Mouse (Mus musculus) embryo, embryonic 11.5 days (tissue): Measurements from ENCODE around the gene Slc4a4.

Experiments used
- DNase-seq: peaks from one replicate; pipeline ENCODE4 v3.0.0-alpha.2; 2012; ENCODE audit warnings: low read depth, low spot score

The Slc4a4 gene

DNA sequence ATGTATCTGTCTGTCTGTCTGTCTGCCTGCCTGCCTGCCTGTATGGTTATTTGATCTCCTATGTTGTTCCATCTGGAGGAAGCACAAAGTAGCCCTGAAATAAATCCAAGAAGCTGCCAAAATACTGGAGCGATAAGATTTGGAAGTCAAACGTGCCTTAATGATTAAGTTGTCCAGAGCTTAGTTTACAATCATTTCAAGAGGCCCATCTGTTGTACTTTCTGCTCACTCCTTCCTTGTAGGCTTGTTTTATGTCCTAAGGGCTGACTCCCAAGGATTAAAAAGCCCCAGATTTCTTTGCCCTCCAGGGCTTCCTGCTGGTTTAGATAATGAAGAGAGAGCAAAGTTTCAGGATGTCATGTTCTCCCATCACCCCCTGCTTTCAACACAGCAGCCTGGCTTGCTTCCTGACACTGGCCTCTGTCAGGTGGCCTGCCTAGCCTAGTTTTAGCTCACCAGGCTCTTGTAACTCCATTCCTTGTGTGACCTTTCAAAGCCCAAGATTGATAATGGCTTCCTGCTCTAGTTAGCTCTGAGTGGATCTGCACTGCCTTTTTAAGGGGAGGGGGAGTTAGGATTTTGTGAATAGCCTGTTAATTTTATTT lies 262.9 kb downstream of the Slc4a4 start:
- DNase-seq, result no peak

DNA sequence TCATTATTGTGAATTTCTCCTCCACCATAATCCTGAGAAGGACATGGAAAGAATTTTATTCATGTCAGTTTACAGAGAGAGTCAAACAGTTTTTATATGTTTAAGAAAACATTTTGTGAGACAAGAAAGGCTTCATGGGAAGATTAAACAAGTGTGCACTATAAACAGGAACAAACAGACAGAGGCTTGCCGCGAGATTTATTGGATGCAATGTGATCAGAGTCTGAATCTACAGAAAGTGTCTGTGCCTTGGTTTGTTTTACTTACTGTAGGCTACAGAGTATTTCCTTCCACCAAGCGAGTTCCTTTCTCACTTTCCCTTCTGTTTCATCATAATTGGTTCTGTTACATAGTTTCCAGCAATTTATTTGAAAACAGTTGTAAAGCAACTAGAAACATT lies 264.5 kb downstream of the Slc4a4 start:
- DNase-seq, result no peak

DNA sequence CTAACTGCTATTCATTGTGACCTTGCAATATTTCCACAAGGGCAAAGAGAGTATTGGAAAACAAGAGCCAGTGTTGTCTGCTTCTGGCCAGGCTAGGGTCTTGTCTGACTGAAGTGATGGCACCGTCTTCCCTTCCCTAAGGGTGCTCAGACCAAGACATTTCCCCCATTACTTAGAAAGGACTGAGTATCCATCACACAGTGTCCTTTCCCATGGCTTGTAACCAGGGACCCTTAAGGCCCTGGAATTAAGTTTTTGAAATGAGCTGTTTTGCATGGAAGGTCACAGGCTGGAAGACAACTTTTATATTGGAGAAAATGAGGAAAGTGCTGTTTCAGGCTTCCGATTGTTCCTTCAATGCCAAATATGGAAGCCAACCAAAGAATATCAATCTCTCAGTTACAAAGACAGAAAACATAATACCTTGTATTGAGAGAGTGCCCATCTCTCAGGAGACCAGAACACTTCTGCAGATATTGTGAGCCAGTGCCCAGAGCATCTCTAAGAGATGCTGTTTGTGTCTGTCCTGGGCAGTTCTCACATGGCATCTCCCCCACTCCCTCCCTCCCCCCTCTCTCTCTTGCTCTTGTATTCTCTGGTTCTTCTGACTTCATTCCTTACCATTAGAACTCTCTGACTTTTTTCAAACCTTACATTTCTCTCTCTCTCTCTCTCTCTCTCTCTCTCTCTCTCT lies 284.6 kb downstream of the Slc4a4 start:
- no peak for DNase-seq

DNA sequence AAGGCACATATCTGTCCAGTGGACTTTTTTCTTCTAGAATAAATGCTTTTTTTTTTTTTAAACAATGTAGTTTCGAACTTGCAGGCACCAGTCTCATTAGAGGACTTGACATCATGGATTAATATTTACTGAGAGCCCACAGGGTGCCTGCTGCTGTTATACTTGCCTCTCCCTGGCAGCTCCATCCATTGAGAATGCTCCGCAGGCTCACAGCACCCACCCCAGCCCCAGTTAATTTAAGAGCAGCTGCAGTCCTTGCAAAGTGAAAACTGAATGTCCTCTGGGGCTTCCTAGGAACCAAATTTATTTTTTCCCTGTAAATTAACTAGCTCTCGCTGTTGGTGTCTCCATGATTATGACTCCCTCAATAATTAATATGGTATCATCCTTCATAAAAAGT lies 303.4 kb downstream of the Slc4a4 start:
- no peak for DNase-seq

DNA sequence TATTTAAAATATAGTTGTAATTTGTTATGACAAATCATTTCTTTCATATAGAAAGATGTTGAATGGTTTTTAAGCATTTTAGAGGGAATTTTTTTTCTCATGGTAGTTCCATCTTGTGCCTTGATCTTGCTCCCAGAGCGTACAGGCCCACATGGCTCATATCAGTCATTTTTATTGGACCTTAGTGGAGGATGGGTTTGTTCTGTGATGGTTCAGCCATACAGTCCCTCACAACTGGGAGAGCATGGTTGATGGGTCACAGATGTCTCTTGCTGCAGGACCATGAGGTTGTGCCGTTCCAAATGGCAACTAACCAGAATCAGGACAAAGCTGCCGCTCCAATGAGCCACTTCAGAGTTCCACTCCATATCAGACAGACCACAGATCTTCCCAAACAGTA lies 308.0 kb downstream of the Slc4a4 start:
- no peak for DNase-seq

DNA sequence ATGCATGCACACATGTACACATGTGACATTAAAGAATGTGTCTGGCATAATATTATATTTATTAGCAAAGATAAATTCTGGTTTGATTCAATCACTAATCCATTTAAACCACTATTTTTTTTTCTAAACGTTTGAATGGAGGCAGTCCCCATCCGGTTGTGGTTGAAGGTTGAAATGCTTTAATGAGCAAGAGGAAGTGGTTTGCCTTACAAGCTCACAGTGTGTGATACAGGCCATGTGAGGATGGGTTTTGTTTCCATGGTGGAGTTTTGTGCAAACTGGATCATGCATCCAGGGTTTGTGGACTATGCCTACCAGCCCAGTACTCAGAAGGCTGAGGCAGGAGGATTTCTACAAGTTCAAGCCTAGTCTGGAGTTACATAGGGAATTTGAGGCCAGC lies 311.9 kb downstream of the Slc4a4 start:
- DNase-seq, result no peak

DNA sequence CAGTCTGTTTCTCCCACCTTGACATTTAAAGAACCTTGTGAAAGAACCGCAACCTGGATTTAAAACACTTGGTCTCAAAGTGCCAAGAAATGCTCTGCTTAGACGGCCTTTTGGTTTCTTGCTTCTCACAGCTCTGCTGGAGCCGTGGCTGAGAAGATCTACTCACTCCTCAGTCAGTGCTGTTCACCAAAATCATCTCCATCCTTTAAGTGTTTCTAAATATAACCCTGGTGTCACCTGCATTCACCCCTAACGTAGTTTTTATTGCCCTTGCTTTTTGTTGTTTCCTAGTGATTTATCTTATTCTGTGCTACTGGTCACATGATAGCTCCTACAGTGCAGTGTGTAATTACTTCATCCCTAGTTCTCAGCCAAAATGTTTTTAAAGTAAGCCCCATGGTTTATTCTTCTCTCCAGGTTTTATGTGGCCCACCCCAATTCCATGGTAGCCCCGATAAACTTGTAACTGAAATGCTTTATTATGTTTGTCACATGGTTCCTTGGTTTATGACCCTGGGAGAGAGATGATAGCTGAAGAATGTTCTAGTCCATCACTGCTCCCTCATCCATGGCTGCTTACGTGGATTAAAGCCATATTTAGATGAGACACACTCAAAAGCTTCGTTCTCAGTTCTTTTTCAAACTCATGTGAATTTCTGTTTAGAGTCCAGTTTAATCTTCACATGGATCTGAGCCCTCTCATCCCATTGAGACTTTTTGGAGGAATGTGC lies 323.5 kb downstream of the Slc4a4 start:
- DNase-seq, result no peak

DNA sequence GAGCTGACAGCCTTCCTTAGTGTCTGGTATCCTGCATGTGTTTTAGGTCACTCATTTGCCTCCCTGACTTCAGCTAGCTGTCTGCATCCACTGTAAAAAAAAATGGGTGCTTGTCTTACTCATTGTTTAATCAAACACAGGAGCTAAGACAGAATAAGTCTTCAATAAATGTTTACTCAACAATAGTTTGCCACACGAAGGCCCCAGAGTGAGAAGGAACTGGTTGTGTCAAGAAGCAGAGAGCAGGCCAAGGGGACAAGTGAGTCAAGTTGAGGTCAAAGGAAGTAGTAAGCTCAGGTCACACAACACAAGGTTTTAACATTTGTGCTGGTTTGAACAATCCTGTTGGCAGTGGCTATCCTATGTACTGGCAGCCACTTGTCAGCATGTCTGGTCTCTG lies 324.4 kb downstream of the Slc4a4 start:
- DNase-seq, result no peak

DNA sequence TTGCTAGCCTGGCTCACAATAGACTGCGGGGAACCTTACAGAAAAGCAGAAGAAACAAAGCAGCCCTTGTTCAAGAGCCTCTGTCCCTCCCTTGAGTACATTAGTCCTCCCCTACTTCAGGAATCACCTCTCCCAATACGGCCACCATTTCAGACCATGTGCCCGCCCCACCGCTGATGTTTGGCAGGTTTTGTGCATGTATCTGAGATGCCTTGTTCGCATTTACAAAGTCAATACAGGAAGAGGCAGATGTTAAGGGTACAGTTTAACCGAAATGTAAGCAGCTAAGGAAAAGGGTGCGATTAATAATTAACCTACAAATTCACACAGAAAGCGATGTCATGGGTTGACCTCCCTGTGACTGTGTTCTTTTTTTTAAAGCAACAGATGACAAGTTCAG lies 331.6 kb downstream of the Slc4a4 start:
- no peak for DNase-seq

DNA sequence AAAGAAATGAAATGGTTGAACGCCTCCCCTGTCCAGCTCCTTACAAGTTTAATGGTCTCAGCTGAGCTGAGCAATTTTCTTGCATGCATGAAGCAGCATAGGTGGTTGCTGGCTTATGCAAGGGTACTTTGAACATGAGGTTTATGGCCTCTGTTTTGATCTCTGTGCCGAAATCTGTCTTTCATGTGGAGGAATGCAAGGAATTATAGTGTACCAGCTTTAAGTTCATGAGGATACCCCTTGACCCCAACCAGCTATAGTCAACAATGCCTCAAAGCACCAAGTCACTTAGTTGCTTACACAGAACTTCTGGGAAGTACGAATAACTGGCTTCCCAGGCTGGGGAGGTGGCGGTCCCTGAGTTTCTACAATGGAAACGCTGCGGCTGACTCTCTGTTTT lies 332.1 kb downstream of the Slc4a4 start:
- DNase-seq, result no peak

DNA sequence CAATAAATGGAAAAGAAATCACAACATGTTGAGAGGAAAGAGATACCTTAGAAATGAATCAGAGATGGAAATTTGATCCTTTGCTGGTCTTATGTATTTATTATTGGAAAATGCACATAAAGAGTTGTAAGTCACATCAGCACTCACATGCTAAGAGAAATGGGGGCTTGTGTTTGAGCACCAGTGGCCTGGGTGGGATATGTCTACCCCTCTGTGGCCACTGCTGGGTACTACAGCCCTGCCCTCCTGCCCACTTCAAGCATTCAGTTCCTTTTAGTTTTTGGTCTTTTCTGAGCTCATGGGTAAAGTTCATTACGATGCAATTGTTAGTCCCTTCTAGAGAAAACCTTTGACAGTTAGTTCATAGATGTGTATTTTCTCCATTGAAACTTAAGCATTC lies 335.0 kb downstream of the Slc4a4 start:
- peak; percentile 19 for DNase-seq

DNA sequence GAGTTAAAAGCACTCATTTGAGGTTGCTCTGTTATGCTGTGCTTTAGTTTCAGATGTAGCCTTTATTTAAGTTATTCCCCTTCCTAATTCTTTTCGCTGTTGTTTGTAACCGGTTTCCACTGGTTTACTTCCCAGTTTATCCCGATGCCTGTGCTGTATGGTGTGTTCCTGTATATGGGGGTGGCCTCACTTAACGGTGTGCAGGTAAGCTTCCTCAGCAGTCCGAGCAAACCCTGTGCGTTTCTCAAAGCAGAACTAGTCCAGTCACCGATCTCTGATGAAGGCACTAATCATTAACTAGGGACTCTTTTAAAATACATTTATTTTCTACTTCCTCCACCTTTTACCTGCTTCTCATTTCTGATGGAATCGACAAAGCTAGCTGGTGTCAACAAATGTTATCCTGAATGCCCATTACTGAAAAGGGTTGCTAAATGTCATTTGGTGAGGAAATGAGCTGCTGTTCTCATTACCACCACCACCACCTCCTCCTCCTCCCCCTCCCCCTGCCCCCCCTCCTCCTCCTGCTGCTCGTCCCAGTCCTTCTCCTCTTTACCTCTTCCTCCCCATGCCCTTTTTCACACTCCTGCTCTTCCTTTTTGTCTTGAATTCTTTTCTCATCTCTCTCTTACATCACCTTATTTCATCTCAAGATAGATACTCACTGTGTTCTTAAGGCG lies 336.6 kb downstream of the Slc4a4 start:
- DNase-seq, result no peak

DNA sequence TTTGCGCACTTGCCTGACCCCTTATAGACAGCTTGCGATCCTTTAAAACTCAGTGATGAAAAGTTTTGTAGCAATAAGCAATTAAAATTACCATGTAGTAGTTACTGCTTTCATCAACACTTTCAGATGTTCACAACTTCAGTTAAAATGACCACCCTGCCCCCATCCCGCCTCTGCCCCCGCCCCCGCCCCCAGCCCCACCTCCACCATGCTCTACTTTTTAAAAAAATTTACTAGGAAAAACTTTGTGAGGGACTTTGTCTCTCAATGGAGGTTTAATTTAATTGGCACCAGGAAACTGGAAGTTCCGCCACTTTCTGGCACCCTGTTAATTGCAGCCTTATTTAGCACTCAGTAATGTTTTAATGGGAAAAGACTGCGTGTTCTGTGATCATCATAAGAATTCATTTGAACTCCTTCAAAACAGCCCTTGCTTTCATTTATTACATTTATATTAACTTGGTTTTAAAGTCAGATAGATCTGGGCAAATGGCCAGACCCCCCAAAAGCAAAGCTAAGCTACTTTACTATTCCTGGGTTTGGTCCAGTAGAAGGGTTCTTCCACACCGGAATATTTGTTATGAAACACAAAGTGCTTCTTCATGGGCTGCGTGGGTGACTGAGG lies 337.2 kb downstream of the Slc4a4 start:
- DNase-seq, result no peak

DNA sequence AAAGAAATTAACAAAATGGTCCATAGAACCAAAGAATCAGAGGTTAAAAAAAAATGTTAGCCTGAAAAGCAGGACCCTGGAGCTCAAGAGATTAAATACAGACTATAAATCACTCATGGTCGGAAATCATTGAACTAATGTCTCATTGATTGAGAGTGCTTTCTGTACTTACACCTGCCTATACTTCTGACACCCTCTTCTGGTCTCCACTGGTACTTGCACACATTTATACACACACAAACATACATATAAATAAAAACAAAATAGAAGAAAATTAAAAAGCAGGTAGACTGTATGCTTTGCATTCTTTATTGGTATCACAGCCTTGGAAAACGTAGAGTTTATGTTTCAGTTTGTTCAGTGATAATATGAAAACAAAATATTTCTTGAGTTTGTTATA lies 341.3 kb downstream of the Slc4a4 start:
- no peak for DNase-seq

DNA sequence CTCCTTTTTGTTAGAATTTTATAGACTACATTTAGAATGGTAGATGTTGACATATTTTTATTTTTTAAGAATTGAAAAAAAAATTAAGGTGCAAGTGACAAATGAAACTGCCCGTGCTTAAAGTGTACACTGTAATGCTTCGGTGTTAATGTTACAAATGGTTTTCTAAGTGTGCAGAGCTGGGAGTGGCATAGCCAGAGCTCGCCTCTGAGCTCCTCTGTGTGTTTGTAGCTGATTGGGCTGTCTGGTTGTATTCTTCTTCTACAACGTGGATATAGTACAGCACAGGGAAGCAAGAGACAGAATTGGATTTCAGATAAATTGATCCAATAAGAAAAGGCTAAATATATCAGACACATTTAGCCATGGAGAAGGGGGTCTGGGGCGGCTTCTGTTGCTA lies 343.0 kb downstream of the Slc4a4 start:
- DNase-seq, result no peak

DNA sequence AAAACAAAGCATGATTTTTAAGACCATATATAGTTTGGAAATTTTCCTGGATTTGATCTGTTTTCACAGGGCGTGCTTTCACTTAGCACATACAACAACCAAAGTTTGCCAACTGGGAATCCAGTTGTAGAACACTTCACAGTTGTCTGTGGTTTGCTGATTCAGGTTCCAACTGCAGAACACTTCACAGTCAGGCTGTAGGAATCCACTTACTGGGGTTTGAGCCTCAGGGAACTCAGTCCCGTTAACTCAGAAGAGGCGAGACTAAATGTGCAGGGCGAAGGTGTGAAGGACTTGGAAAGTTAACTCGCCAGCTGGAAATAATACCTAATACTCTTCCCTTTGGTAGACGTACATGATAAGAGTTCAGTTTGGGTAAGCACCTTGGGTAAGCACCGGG lies 345.7 kb downstream of the Slc4a4 start:
- no peak for DNase-seq

DNA sequence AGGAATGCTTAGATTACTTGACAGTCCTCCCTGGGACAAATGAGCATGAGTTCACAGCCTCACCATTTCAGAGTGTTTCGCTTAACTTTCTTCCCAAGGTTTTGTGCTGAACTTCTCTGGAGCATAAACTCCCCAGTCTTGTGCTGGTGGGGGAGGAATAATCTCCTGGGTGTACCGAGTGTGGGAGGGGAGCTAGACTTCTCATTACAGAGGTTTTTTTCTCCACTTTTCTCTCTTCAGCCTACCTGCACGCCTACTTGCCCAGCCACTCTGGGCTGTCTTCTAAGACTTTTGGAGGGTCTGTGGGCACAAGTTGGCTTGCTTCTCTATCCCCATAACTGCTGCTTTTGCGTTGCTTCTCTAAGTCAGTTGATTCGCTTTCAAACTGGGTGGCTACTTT lies 365.2 kb downstream of the Slc4a4 start:
- no peak for DNase-seq

DNA sequence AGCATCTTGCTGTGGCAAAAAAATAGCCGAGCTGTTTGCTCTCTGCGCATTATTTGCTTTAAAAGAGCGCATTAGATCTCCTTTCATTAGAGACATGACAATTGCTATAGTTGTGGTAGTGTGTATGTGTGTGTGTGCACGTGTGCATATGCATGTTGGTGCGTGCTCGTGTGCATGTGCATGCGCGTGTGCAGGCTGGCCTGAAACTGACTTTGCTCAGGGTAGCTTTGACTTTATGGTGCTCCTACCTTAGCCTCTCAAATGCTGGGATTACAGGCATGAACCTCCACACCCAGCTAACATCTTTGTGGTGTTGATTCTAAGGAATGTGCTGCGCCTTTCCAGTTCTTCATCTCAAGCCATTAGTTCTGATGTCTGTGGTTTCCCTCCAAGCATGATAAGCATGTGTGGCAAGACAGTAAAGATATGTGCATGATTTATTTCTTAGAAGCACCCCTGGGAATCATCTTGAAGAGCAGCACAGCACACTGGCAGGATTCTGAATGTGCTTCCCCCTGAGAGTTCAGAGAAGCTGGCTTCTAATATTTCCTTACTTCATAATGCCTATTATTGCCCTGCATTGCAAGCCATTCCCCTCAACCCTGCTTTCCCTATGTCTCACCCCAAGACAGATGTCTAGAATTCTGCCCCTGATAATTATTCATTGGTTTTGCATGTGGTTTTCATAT lies 373.3 kb downstream of the Slc4a4 start:
- DNase-seq, result no peak

DNA sequence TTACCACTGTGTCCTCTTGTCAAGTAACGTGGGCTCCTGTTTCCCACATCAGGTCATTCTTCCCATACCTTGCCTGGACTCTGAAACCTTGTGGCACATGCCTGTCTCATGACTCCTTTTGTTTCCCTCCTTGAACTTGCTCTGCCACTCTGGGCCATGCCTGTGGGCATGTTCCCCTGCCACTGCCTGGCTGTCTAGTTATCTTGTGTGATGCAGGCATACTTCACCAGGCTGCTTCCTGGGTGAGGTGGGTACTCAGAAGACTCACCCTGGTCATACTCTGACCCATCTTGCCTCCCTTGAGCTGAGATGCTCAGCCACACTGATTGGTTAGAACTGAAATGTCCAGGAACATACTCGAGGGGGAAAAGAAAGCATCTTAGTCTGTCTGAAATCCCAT lies 390.4 kb downstream of the Slc4a4 start:
- no peak for DNase-seq

DNA sequence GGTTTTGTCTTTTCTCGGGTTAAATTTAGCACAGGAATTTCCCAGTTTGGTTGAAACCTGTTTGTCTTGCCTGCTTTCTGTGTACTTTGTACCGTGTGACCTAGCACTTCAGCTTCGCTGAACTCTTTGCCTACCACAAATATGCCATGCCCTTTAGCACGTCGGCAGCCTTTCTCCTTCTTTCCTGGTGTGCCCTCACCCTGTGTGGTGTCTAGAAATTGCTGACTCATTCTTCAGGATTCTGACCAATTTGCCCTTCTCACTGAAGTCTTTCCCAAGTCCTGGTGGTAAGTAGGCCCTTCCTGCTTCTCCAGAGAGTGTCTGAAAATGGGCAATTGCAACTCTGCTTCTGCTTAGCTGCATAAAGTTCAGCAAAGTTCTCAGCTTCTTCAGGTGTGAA lies 391.0 kb downstream of the Slc4a4 start:
- no peak for DNase-seq

DNA sequence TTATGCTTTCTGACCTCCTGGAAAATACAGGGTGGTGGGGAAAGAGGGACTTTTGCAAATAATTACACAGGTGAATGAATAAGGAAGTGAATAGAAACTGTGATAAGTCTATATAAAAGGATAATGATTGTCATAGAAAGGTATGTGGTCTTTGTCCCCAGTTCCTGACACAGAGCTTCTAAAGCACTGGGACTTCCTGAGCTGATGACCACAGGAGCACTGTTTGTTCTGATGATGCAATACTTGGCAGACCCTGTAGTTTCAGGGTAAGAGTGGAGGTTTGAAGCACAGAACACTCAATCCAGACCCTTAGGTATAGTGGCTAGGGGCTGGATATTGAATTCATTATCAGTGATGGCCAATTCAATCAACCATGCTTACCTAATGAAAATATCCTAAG lies 391.7 kb downstream of the Slc4a4 start:
- DNase-seq, result no peak
